Mouse (Mus musculus) ES-E14 (cell line): ENCODE measurements at regions not wholly inside any gene's neighbourhood (a gene's known extent, or its start where the extent isn't known, plus 50 kb on each side); places are given as distances from the start of the nearest gene placed in this dataset.

ENCODE experiments used
- CHD2 ChIP-seq: IDR thresholded peaks from 2 replicates; pipeline ENCODE4 v1.6.1; 2014; ENCODE audit warnings: mild to moderate bottlenecking, low read depth, low read length, inconsistent platforms
- ZC3H11A ChIP-seq: IDR thresholded peaks from 2 replicates; pipeline ENCODE4 v1.6.1; 2012; ENCODE audit warnings: low read depth, mild to moderate bottlenecking, inconsistent platforms, low read length, borderline replicate concordance

DNA sequence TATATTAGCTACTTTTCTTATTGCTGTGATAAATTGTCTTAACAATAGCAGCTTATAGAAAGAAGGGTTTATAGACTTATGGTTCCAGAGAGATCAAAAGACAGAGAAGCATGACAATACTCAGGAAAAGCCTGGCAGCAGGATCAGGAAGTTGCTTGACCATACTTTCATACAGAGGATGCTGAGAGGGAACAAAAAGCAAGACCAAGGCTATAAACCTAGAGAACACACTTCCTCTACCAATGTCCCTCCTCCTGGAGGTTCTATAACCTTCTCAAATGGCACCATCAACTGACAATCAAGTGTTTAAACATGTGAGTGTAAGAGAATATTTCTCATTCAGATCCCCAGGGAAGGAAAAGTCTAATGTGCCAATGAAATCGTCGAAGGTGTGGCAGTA, 154.7 kb downstream of the Pih1d3 start:
- TF ChIP-seq CHD2 = no peak
- no peak for TF ChIP-seq ZC3H11A
